Mouse (Mus musculus): Measurements from ENCODE around the gene Terb1. TPM values are rescaled to one million over a fixed set of nuclear protein-coding genes. Genes with fewer than 3 reads are reported as not detected.

Terb1 gene
- polyA plus RNA-seq, 1 experiment = not detected

GRCm38 (mm10) chr8:104533551-104533950, 23.8 kb upstream of the Terb1 start:
- Histone ChIP-seq H3K4me1 (ENCODE audit: control insufficient read depth, insufficient read depth, insufficient read length, low read length) (peaks cover 3% of the 10 kb centered on the region; the same call in 1 of the 2 replicates), H3K27ac (replicated peaks; ENCODE audit: low read depth, low read length) (no peak overlapping the region), H3K4me3 (ENCODE audit: insufficient read depth, low read depth, low read length) (peak overlapping the region; percentile 95)

- no peaks in the 10 kb centered on the region for H3K4me1 ChIP-seq (ENCODE audit: control insufficient read depth, insufficient read depth, insufficient read length, low read length)
- H3K27ac ChIP-seq (replicated peaks; ENCODE audit: low read depth, low read length) = no peak overlapping the region
Measured at GRCm38 (mm10) chr8:104529671-104530070, 20.0 kb upstream of the Terb1 start.

GRCm38 (mm10) chr8:104517872-104518271, 8.2 kb upstream of the Terb1 start:
- Histone ChIP-seq H3K27ac (replicated peaks; ENCODE audit: low read depth, low read length) (no peak overlapping the region), H3K4me3 (ENCODE audit: insufficient read depth, low read depth, low read length) (no peak overlapping the region), H3K4me1 (ENCODE audit: control insufficient read depth, insufficient read depth, insufficient read length, low read length) (no peaks in the 10 kb centered on the region)

More at GRCm38 (mm10) chr8:104529671-104530070, 20.0 kb upstream of the Terb1 start:
- H3K4me3 ChIP-seq (ENCODE audit: insufficient read depth, low read depth, low read length) = no peak overlapping the region

DNA sequence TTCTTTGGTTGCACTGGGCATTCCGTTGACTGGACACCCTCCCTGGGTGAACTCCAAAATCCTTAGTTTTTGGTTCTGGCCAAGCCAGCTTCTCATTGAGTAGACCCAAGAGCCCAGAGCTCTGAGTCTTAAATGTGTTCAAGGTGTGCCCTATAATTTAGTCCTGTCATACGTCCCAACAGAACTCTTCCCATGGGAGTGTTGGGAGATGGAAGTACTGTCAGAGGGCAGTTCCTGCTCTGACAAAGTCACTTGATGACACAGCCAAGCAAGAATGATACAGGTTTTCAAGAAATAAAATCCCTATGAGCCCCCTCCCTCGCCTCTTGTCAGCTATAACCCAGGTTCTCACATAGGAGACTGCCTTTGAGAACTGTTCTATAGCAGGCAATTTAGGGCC, 424 bp upstream of the Terb1 start:
- Histone ChIP-seq H3K4me3 (ENCODE audit: insufficient read depth, low read depth, low read length) (peak overlapping the region; percentile 56; the same call in 1 of the 2 replicates), H3K27ac (replicated peaks; ENCODE audit: low read depth, low read length) (no peak overlapping the region), H3K4me1 (ENCODE audit: control insufficient read depth, insufficient read depth, insufficient read length, low read length) (no peaks in the 10 kb centered on the region)

DNA sequence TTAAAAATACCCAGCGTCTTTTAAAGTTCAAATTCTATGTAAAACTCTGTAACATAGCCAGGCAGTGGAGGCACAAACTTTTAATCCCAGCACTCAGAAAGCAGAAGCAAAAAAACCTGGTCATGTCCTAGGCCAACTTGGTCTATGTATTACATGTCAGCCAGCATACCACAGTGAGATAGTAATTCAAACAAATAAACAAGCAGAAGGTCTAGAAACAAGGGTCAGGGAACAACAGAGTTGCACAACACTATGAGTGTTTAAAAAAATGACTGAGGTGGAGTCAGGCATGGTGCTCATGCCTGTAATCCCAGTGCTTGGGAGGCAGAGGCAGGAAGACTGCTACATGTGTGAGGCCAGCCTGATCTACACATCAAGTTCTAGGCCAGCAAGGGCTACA, 30.6 kb downstream of the Terb1 start:
- no peak overlapping the region for H3K4me3 ChIP-seq (ENCODE audit: insufficient read depth, low read depth, low read length)
- no peak overlapping the region for H3K27ac ChIP-seq (replicated peaks; ENCODE audit: low read depth, low read length)
- H3K4me1 ChIP-seq (ENCODE audit: control insufficient read depth, insufficient read depth, insufficient read length, low read length) = no peaks in the 10 kb centered on the region

DNA sequence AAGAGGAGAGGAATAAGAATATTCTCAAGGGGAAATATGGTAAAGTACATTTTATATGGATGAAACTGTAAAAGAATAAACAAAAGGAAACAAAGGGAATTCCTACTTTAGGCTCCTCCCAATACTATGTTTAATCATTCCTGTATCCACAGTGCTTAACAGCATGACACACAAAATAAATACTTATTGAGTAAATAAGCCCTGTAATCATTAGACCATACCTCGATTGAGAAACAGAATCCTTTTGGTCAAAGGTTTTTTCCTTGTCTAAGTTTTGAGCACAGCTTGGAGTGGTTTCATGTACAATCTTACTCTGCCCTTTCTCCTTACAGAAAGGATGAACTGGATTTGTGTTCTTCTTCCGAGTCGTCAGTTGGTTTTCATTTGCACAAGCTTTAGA, 37.2 kb downstream of the Terb1 start:
- no peak overlapping the region for H3K27ac ChIP-seq (replicated peaks; ENCODE audit: low read depth, low read length)
- no peaks in the 10 kb centered on the region for H3K4me1 ChIP-seq (ENCODE audit: control insufficient read depth, insufficient read depth, insufficient read length, low read length)
- no peak overlapping the region for H3K4me3 ChIP-seq (ENCODE audit: insufficient read depth, low read depth, low read length)

- Histone ChIP-seq H3K27ac (replicated peaks; ENCODE audit: low read depth, low read length) (no peak overlapping the region), H3K4me3 (ENCODE audit: insufficient read depth, low read depth, low read length) (no peak overlapping the region), H3K4me1 (ENCODE audit: control insufficient read depth, insufficient read depth, insufficient read length, low read length) (no peaks in the 10 kb centered on the region)
Measured at GRCm38 (mm10) chr8:104467463-104467862, 42.2 kb downstream of the Terb1 start.

DNA sequence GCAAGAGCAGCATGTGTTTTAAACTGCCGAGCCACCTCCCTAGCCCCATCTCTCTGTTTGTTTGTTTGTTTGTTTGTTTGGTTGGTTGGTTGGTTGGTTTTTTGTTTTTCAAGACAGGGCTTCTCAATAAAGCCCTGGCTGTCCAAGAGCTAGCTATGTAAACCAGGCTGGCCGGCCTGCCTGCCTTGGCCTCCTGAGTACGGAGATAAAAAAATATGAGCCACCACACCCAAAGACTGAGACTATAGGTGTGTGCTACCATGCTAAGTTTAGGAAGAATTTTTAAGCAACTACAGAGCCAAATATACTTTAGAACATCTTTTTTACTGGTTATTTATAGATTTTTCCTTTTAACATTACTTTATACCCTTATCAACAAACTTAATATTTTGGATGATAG, 57.5 kb downstream of the Terb1 start:
- Histone ChIP-seq H3K4me1 (ENCODE audit: control insufficient read depth, insufficient read depth, insufficient read length, low read length) (no peaks in the 10 kb centered on the region), H3K4me3 (ENCODE audit: insufficient read depth, low read depth, low read length) (no peak overlapping the region), H3K27ac (replicated peaks; ENCODE audit: low read depth, low read length) (no peak overlapping the region)

DNA sequence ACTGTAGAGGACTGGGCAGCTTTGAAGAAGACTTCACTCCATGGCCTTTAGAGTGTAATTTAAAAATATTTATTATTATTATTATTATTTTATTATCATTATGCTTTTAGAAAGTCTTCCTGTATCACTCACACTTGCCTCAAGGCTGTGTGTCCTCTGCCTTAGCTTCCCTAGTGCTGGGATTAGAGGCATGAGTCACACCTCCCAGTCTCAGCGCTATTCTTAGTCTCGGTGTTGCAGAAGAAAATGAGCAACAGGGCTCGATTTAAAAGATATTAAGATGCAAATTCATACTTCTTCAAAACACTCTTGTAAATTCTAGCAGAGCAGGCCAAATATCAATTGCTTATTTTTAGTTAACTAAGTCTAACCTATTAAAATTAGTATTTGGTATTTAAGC, 60.9 kb downstream of the Terb1 start:
- no peak overlapping the region for H3K27ac ChIP-seq (replicated peaks; ENCODE audit: low read depth, low read length)
- no peak overlapping the region for H3K4me3 ChIP-seq (ENCODE audit: insufficient read depth, low read depth, low read length)
- no peaks in the 10 kb centered on the region for H3K4me1 ChIP-seq (ENCODE audit: control insufficient read depth, insufficient read depth, insufficient read length, low read length)

GRCm38 (mm10) chr8:104446016-104446415, 63.7 kb downstream of the Terb1 start:
- no peak overlapping the region for H3K4me3 ChIP-seq (ENCODE audit: insufficient read depth, low read depth, low read length)

GRCm38 (mm10) chr8:104445248-104445647, 64.5 kb downstream of the Terb1 start:
- Histone ChIP-seq H3K4me3 (ENCODE audit: insufficient read depth, low read depth, low read length) (no peak overlapping the region), H3K4me1 (ENCODE audit: control insufficient read depth, insufficient read depth, insufficient read length, low read length) (peaks cover 3% of the 10 kb centered on the region), H3K27ac (replicated peaks; ENCODE audit: low read depth, low read length) (no peak overlapping the region)

More at GRCm38 (mm10) chr8:104446016-104446415, 63.7 kb downstream of the Terb1 start:
- Histone ChIP-seq H3K4me1 (ENCODE audit: control insufficient read depth, insufficient read depth, insufficient read length, low read length) (peaks cover 3% of the 10 kb centered on the region), H3K27ac (replicated peaks; ENCODE audit: low read depth, low read length) (no peak overlapping the region)

DNA sequence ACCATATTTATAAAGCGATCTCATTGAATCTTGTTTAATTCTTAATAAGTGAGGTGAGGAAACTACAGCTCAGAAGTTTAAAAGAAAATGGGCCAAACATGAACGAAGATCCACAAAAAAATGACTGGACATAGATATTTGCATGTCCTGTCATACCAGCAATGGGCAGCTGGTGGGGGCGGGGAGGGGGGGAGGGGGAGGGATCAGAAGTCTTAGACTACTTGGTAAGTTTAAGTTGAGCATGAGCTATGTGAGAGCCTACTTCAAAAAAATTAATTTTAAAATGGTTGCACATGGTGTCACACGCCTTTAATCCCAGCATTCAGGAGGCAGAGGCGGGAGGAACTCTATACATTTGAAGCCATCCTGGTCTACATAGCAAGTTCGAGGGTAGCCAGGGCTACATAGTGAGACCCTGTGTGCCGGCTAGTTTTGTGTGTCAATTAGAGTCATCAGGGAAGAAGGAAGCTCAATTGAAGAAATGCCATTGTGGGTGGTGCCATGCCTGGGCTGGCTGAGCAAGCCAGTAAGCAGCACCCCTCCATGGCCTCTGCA, 66.5 kb downstream of the Terb1 start:
- Histone ChIP-seq H3K4me1 (ENCODE audit: control insufficient read depth, insufficient read depth, insufficient read length, low read length) (peaks cover 3% of the 10 kb centered on the region), H3K4me3 (ENCODE audit: insufficient read depth, low read depth, low read length) (peak overlapping the region; percentile 93; the same call in 1 of the 2 replicates), H3K27ac (replicated peaks; ENCODE audit: low read depth, low read length) (no peak overlapping the region)

GRCm38 (mm10) chr8:104442299-104443124, 67.2 kb downstream of the Terb1 start, which contains the start of gene Dync1li2:
TSS of gene Dync1li2 (minus strand) at chr8:104443047.
- H3K4me3 ChIP-seq (ENCODE audit: insufficient read depth, low read depth, low read length) = peak within 1 kb of the TSS; percentile 93
- peaks cover 3% of the 10 kb centered on the region for H3K4me1 ChIP-seq (ENCODE audit: control insufficient read depth, insufficient read depth, insufficient read length, low read length)
- H3K27ac ChIP-seq (replicated peaks; ENCODE audit: low read depth, low read length) = peak within 1 kb of the TSS; percentile 95

DNA sequence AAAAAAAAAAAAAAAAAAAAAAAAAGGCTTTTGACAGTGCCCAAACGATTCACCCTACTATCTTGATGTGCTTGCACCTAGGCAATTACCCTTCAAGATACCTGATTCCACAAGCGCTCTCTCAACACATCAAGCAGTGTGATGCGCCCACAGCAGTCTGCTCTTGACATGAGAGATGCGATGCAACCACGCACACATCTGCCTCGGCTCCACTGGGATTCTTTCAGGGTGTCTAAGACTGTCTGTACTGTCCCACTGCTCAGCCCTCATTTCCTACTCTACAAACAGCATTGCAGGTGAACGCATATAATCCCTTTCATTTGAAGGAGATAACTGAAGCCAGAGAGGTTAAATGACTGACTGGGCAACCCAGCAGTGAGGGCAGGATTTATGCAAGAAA, 68.1 kb downstream of the Terb1 start:
- Histone ChIP-seq H3K4me1 (ENCODE audit: control insufficient read depth, insufficient read depth, insufficient read length, low read length) (peaks cover 4% of the 10 kb centered on the region), H3K27ac (replicated peaks; ENCODE audit: low read depth, low read length) (peak overlapping the region; percentile 95; the same call in 1 of the 2 replicates), H3K4me3 (ENCODE audit: insufficient read depth, low read depth, low read length) (peak overlapping the region; percentile 93)

- Histone ChIP-seq H3K4me1 (ENCODE audit: control insufficient read depth, insufficient read depth, insufficient read length, low read length) (peaks cover 16% of the 10 kb centered on the region), H3K27ac (replicated peaks; ENCODE audit: low read depth, low read length) (no peak overlapping the region), H3K4me3 (ENCODE audit: insufficient read depth, low read depth, low read length) (no peak overlapping the region)
Measured at GRCm38 (mm10) chr8:104439461-104439860, 70.2 kb downstream of the Terb1 start.
